Mouse (Mus musculus) large intestine, adult 2 months (tissue): ENCODE results near the gene Med28. TPM values are rescaled to one million over a fixed set of nuclear protein-coding genes. Genes with fewer than 3 reads are reported as not detected.
A peak's percentile ranks its signal among the peaks of the same experiment; 100 is the strongest.

Experiments
- DNase-seq: peaks from one replicate; pipeline ENCODE4 v3.0.0-alpha.2; 2012; ENCODE audit warnings: low read depth, low spot score
- WGBS: fragments of 180-500 bp; shearing (Covaris S2); methylation state at CpG from one replicate; pipeline ENCODE4 v1.1.7; 2018; 5-methylcytosine and 5-hydroxymethylcytosine counted together
- polyA plus RNA-seq: library from polyadenylated mRNA; depleted of rRNA; stranded (reverse); fragments of >200 nt; gene quantifications from 2 replicates; pipeline ENCODE4 v1.2.3, GENCODE M21; 2012

Gene Med28
- polyA plus RNA-seq, 1 experiment, result 119 TPM

DNA sequence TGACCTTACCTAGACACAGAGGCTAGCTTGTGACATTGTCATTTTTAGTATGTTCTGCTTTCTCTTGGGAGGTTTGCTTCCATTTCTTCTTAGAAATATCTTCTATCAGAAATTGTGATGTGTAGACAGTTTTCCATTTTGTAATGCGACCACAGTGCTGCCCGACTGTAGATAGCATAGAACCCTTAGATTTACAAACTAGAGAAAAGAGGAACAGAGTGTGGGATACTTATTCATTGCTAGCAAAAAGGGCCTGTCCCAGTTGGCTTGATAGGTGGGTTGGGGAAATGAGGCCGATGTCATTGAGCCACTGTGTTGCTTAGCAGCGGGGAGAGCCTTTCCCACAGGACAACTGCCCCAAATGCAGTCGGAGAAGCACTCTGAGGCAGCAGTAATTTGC is 22.5 kb upstream of the Med28 start:
- WGBS, result 92% methylated on average over 5 of the region's 5 CpGs
- no peak for DNase-seq

GRCm38 (mm10) chr5:45510071-45510470 is 10.0 kb upstream of the Med28 start:
- 80% methylated on average over 7 of the region's 7 CpGs for WGBS
- no peak for DNase-seq

DNA sequence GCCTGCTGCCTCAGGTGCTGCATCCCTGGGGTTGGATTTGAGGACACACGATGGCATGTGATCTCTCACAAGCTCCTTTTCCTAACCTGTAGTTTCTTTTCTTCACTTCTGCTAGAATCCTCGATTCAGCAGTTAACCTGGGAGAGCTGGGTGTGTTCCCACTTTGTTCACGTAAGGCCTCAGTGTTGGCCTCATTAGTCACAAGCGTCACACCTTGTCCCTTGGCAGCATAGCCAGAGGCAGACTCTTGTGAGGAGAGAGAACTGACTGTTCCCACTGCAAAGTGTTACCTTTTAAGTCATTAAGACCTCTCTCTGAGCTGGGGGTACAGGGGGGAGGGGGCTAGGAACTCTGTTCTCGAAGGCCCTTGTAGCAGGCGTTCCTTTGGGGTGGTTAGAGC is 7.1 kb upstream of the Med28 start:
- WGBS, result 88% methylated on average over 6 of the region's 6 CpGs

DNA sequence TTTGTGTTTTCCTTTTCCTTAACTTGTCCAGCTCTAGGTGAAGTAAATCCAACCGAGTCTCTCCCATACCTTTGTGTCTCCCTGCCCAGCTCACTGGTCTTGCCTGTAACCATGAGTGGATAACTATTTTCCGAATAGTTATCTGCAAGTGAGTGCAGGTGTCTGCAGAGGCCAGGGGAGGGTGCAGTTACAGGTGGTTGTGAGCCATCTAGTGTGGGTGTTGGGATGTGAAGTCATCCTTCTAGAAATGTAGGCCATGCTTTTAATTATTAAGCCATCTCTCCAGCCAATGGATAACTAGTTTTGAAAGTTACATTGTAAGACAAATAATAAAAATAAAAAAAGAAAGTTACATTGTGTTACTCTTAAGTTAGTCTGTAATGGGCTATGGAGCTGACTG is 6.5 kb upstream of the Med28 start:
- 85% methylated on average over 2 of the region's 2 CpGs for WGBS

More for the DNA sequence above, 7.1 kb upstream of the Med28 start:
- no peak for DNase-seq

DNA sequence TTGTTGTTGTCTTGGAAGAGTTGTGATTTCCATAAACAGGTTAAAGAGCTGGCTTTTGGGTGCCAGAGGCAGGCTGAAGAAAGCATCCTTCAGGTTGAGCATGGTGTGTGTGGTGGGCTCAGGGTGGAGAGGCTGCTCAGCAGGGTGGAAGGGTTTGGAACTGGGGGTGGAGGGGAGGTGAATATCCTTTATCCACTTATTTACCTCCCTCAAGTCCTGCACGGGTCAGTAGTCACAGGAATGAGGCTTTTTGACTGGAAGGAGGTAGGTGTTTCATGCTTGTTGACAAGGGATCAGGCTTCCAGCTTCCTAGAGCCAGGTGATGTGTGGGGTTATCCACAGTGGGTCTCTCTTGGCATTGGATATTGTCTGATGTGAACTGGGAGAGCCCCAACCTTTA is 5.4 kb upstream of the Med28 start:
- DNase-seq, result no peak
- WGBS, result 63% methylated on average over 1 of the region's 1 CpGs

More for the DNA sequence above, 6.5 kb upstream of the Med28 start:
- DNase-seq, result no peak

- WGBS, result 92% methylated on average over 10 of the region's 10 CpGs
- DNase-seq, result no peak
These were observed 4.8 kb upstream of the Med28 start for GRCm38 (mm10) chr5:45515151-45515743.

DNA sequence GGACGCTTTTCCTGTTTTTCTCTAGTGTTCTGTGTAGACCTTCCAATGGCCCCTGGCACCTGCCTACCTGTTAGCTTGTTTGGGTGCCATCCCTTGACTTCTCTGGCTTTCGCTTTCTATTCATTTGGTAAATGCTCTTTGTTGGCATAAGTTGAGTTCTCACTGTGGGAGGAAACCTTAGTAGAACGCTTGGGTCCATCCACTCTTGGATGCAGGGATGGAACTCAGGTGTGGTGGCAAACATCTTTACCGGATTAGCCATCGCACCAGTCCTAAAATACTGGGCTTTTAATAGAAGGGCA is 731 bp downstream of the Med28 start:
- WGBS, result 2% methylated on average over 5 of the region's 5 CpGs
- DNase-seq, result no peak

DNA sequence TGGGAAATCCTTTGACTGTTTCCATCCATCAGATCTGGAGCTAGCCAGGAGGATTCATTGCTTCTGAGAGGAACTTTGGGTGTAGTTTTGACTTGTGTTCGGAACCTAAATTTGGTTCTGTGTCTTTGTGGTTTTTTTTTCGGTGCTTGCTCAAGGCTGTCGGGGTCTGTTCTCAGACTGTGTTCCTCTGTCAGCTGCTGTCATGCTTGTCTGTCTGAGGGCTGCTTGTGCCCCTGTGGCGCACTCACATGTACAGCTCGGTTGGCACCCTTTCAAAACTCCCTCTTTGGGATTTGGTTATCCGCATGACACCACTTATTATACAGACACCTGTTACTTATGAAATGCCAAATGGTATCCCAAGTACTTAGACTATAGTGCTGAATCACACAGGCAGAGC is 1.6 kb downstream of the Med28 start:
- no peak for DNase-seq
- WGBS, result 78% methylated on average over 6 of the region's 6 CpGs

DNA sequence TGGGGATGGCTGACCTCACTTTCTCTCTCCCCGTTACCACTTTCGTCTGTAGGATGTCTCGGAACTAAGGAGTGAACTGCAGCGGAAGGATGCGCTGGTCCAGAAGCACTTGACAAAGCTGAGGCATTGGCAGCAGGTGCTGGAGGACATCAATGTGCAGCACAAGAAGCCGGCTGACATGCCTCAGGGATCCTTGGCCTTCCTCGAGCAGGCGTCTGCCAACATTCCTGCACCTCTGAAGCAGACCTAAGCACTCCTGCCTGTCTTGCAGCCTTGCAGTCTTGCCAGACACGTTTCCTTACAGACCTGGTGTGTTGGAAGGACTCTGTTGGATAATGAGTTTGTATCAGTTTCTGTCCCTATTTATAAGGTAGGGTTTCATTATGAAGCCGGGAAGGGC is 5.1 kb downstream of the Med28 start:
- 90% methylated on average over 10 of the region's 10 CpGs for WGBS
- no peak for DNase-seq

- WGBS, result 74% methylated on average over 4 of the region's 4 CpGs
- DNase-seq, result no peak
These were observed 6.3 kb downstream of the Med28 start for GRCm38 (mm10) chr5:45526338-45526737.

DNA sequence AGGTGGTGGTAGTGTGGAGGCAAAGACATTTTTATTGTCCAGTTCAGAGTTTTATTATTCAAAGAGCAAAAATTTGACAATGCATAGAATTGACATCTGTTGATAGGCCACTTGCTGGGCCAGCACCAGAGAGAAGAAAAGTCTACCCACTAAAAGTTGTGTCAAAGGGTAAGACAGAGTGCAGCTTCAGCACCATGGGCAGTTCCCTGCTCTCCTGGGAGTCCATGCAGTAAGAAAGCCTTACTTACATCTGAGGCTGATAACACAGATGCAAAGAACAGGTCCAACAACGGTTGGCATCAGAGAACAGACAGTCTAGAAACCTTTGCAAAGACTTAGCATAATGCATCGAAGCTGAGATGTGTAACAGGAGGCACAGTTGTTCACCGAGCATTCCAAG is 9.7 kb downstream of the Med28 start:
- DNase-seq, result no peak
- WGBS, result 84% methylated on average over 3 of the region's 3 CpGs

GRCm38 (mm10) chr5:45534319-45535098 is 14.5 kb downstream of the Med28 start:
- DNase-seq, result peak; percentile 28
- 8% methylated on average over 17 of the region's 17 CpGs for WGBS

DNA sequence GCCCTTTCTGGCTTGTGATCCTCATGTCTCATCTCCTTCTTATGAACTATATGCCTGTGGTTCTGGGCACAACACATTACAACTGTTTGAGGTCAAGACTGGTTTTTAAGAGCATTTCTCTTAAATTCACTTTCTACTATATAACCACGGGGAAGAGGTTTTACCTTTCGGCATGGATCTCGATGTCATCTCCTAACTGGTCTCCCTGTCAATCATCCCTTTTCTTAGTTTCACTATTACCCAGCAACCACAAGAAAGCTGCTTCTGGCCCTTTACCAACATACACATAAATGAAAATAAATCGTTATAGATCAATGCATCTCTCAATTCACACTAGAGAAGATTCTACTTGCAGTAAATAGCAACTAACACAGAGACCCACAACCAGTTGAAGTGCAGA is 15.1 kb downstream of the Med28 start:
- 57% methylated on average over 4 of the region's 4 CpGs for WGBS

GRCm38 (mm10) chr5:45539502-45539901 is 19.5 kb downstream of the Med28 start:
- WGBS, result 72% methylated on average over 10 of the region's 10 CpGs
- DNase-seq, result no peak

More for the DNA sequence above, 15.1 kb downstream of the Med28 start:
- DNase-seq, result no peak

DNA sequence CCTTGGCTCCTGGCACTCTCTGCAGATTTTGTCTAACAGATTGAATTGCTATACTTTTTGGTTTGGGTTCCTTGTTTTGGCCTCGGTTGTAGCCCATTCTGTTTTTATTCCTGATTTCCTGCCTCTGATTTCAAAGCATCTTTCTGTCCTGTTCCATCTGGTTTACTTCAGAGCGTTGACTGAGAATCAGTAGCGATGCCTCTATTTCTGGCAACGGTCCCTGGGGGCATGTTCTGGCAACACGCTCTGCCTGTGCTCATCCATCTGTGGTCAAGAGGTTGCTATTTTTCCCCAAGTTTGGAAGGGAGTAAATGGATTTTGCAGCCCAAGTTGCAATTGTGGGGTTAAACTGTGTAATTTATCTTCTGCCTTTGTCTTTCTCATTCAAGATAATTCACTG is 23.3 kb downstream of the Med28 start:
- DNase-seq, result no peak
- WGBS, result 71% methylated on average over 5 of the region's 5 CpGs

GRCm38 (mm10) chr5:45549586-45549985 is 29.6 kb downstream of the Med28 start:
- DNase-seq, result no peak

DNA sequence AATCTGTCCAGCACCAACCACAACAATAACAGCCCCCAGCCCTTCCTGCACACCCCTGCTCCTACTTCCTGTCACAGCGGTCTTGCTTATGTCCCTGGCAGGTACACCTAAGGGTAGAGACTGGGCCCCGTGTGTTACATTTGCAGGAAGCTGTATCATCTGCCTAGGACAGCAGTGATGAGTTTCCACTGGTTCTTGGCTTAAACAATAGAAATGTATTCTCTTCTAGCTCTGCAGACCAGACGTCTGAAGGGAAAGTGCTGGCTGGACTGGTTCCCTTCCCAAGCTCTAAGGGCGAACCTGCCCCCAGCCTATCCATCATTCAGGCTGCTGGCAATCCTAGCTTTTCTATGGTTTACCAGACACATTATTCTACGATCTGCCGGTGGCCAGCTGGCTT is 44.0 kb downstream of the Med28 start:
- DNase-seq, result no peak
- 63% methylated on average over 6 of the region's 6 CpGs for WGBS

More at GRCm38 (mm10) chr5:45549586-45549985, 29.6 kb downstream of the Med28 start:
- 54% methylated on average over 1 of the region's 1 CpGs for WGBS

- WGBS, result 100% methylated on average over 1 of the region's 1 CpGs
- no peak for DNase-seq
These were observed 45.8 kb downstream of the Med28 start for GRCm38 (mm10) chr5:45565829-45566228.

DNA sequence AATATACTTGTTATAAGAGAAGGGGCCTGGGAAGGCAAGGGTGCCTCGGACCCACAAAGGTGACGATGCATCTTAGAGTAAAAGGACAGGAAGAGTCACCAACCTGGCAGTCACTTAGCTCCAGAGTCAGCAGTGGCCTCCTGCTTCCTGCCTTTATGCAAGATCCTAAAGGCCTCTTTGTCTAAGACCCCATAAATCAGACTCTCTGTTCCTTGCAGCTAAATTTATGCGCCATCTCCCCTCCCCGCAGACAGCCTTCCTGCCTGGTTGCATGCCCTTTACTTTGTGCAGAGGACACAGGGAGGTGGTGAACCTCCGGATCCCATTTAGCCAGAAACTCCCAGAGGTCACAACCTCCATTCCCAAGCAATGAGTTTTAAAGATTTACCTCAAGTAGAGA is 52.8 kb downstream of the Med28 start:
- WGBS, result 53% methylated on average over 5 of the region's 5 CpGs
- no peak for DNase-seq

DNA sequence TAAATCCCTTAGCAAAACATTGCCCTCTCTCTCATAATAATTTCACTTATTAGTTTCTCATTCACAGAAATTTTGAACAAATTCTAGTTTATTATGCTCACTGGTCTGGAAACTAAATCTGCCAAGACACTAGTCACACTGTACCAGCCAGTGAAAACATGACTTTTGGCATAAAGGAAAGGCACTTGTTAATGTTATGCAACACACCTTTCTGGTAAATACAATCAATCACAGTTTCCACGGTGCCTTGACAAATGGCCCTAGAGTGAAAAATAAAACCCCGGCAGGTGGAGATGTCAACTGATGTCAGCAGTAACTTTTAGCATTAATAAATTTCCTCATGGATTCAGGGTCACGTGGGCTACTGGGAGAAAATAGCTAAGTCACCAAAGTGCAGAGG is 56.7 kb downstream of the Med28 start:
- 38% methylated on average over 3 of the region's 3 CpGs for WGBS
- DNase-seq, result no peak

GRCm38 (mm10) chr5:45577376-45577775 is 57.3 kb downstream of the Med28 start:
- 63% methylated on average over 1 of the region's 1 CpGs for WGBS
- no peak for DNase-seq
